Mouse (Mus musculus) lung, embryonic 15.5 days (tissue): ENCODE measurements at regions not wholly inside any gene's neighbourhood (a gene's known extent, or its start where the extent isn't known, plus 50 kb on each side); places are given as distances from the start of the nearest gene placed in this dataset.
"Not testable (repeated sequence)": the region's sequence is repeated elsewhere in the genome, so short reads cannot be mapped to it uniquely, and the experiment has no call there.

Source experiments
- ATAC-seq: fragments of 200-750 bp; cut with Nextera tagmentation; 2 replicates; pipeline ENCODE4 v1.8.0; 2017; ENCODE audit warnings: moderate number of reproducible peaks, borderline replicate concordance; ENCODE audit not compliant: low FRiP score, low TSS enrichment; ENCODE audit errors: extremely low read depth
- H3K27ac ChIP-seq: fragments of 300-500 bp; sonication (generic); 2 replicates; pipeline ENCODE4 v1.5.1; 2015; ENCODE audit warnings: moderate library complexity, mild to moderate bottlenecking, inconsistent platforms
- H3K27me3 ChIP-seq: fragments of 300-500 bp; sonication (generic); 2 replicates; pipeline ENCODE4 v1.6.1; 2015; ENCODE audit warnings: inconsistent platforms
- H3K36me3 ChIP-seq: fragments of 300-500 bp; sonication (generic); 2 replicates; pipeline ENCODE4 v1.6.1; 2015; ENCODE audit warnings: inconsistent platforms
- H3K4me1 ChIP-seq: fragments of 300-500 bp; sonication (generic); 2 replicates; pipeline ENCODE4 v1.6.1; 2015; ENCODE audit warnings: inconsistent platforms
- H3K4me2 ChIP-seq: fragments of 300-500 bp; sonication (generic); 2 replicates; pipeline ENCODE4 v1.6.1; 2015; ENCODE audit warnings: inconsistent platforms, mild to moderate bottlenecking, moderate library complexity
- H3K4me3 ChIP-seq: fragments of 300-500 bp; sonication (generic); 2 replicates; pipeline ENCODE4 v1.5.1; 2015; ENCODE audit warnings: mild to moderate bottlenecking, inconsistent platforms
- H3K9ac ChIP-seq: fragments of 300-500 bp; sonication (generic); 2 replicates; pipeline ENCODE4 v1.6.1; 2015; ENCODE audit warnings: inconsistent platforms
- H3K9me3 ChIP-seq: fragments of 300-500 bp; sonication (generic); 2 replicates; pipeline ENCODE4 v1.6.1; 2016; ENCODE audit warnings: inconsistent platforms
- WGBS: fragments of 180-500 bp; shearing (Covaris S2); methylation state at CpG from one replicate; pipeline ENCODE4 v1.1.7; 2015; 5-methylcytosine and 5-hydroxymethylcytosine counted together

- WGBS: 64% methylated on average over 5 of the region's 5 CpGs
- no peak overlapping the region for H3K4me2 ChIP-seq
- H3K27ac ChIP-seq: no peak overlapping the region
- H3K27me3 ChIP-seq: no peaks in the 10 kb centered on the region
- H3K4me1 ChIP-seq: no peaks in the 10 kb centered on the region
- ATAC-seq: no peak
- H3K9ac ChIP-seq: no peak overlapping the region
- H3K4me3 ChIP-seq: no peak overlapping the region
- no peaks in the 10 kb centered on the region for H3K9me3 ChIP-seq
- no peaks in the 10 kb centered on the region for H3K36me3 ChIP-seq
Observed at GRCm38 (mm10) chr6:101670770-101671169, 293.1 kb upstream of the Pdzrn3 start.

- Histone ChIP-seq H3K9me3 (no peaks in the 10 kb centered on the region), H3K36me3 (no peaks in the 10 kb centered on the region), H3K9ac (no peak overlapping the region), H3K4me1 (no peaks in the 10 kb centered on the region), H3K27me3 (no peaks in the 10 kb centered on the region), H3K4me3 (no peak overlapping the region), H3K27ac (no peak overlapping the region), H3K4me2 (no peak overlapping the region)
- no peak for ATAC-seq
- 50% methylated on average over 5 of the region's 5 CpGs for WGBS
Observed at GRCm38 (mm10) chr6:101669118-101669845, 291.6 kb upstream of the Pdzrn3 start.

GRCm38 (mm10) chr6:101654351-101654750, 276.7 kb upstream of the Pdzrn3 start:
- Histone ChIP-seq H3K27me3 (no peaks in the 10 kb centered on the region), H3K4me3 (no peak overlapping the region), H3K36me3 (no peaks in the 10 kb centered on the region), H3K9me3 (no peaks in the 10 kb centered on the region), H3K4me2 (no peak overlapping the region), H3K27ac (no peak overlapping the region), H3K9ac (no peak overlapping the region), H3K4me1 (no peaks in the 10 kb centered on the region)
- ATAC-seq: no peak
- 80% methylated on average over 6 of the region's 6 CpGs for WGBS

GRCm38 (mm10) chr6:101650348-101650747, 272.7 kb upstream of the Pdzrn3 start:
- WGBS: 6% methylated on average over 5 of the region's 6 CpGs
- not testable (repeated sequence) for H3K4me3 ChIP-seq, ATAC-seq

GRCm38 (mm10) chr6:101617295-101617694, 239.6 kb upstream of the Pdzrn3 start:
- no peaks in the 10 kb centered on the region for H3K36me3 ChIP-seq
- no peaks in the 10 kb centered on the region for H3K9me3 ChIP-seq
- H3K27me3 ChIP-seq: no peaks in the 10 kb centered on the region
- H3K4me1 ChIP-seq: no peaks in the 10 kb centered on the region
- no peak overlapping the region for H3K9ac ChIP-seq
- no peak for ATAC-seq
- WGBS: 74% methylated on average over 1 of the region's 1 CpGs
- H3K4me2 ChIP-seq: no peak overlapping the region
- H3K27ac ChIP-seq: no peak overlapping the region
- no peak overlapping the region for H3K4me3 ChIP-seq

More at GRCm38 (mm10) chr6:101650348-101650747, 272.7 kb upstream of the Pdzrn3 start:
- not testable (repeated sequence) for H3K27ac ChIP-seq, H3K9me3 ChIP-seq, H3K36me3 ChIP-seq, H3K27me3 ChIP-seq, H3K9ac ChIP-seq, H3K4me2 ChIP-seq, H3K4me1 ChIP-seq

GRCm38 (mm10) chr6:101616776-101617175, 239.1 kb upstream of the Pdzrn3 start:
- ATAC-seq: no peak
- H3K36me3 ChIP-seq: no peaks in the 10 kb centered on the region
- H3K4me3 ChIP-seq: no peak overlapping the region
- no peaks in the 10 kb centered on the region for H3K9me3 ChIP-seq
- no peaks in the 10 kb centered on the region for H3K4me1 ChIP-seq
- no peaks in the 10 kb centered on the region for H3K27me3 ChIP-seq
- 26% methylated on average over 3 of the region's 3 CpGs for WGBS
- no peak overlapping the region for H3K9ac ChIP-seq
- no peak overlapping the region for H3K27ac ChIP-seq
- no peak overlapping the region for H3K4me2 ChIP-seq

- no peak for ATAC-seq
- WGBS: 90% methylated on average over 4 of the region's 4 CpGs
- no peaks in the 10 kb centered on the region for H3K4me1 ChIP-seq
Observed at GRCm38 (mm10) chr6:101609015-101609414, 231.3 kb upstream of the Pdzrn3 start.

GRCm38 (mm10) chr6:101603083-101603482, 225.4 kb upstream of the Pdzrn3 start:
- H3K27me3 ChIP-seq: no peaks in the 10 kb centered on the region
- ATAC-seq: no peak
- H3K9ac ChIP-seq: no peak overlapping the region
- no peak overlapping the region for H3K4me3 ChIP-seq
- no peaks in the 10 kb centered on the region for H3K4me1 ChIP-seq
- H3K27ac ChIP-seq: no peak overlapping the region
- WGBS: 23% methylated on average over 6 of the region's 6 CpGs
- H3K4me2 ChIP-seq: no peak overlapping the region
- H3K36me3 ChIP-seq: no peaks in the 10 kb centered on the region
- no peaks in the 10 kb centered on the region for H3K9me3 ChIP-seq

More at GRCm38 (mm10) chr6:101609015-101609414, 231.3 kb upstream of the Pdzrn3 start:
- no peak overlapping the region for H3K27ac ChIP-seq
- H3K9me3 ChIP-seq: no peaks in the 10 kb centered on the region
- no peaks in the 10 kb centered on the region for H3K27me3 ChIP-seq
- H3K4me3 ChIP-seq: no peak overlapping the region
- H3K36me3 ChIP-seq: no peaks in the 10 kb centered on the region
- no peak overlapping the region for H3K4me2 ChIP-seq
- H3K9ac ChIP-seq: no peak overlapping the region

- H3K4me3 ChIP-seq: no peak overlapping the region
- H3K4me2 ChIP-seq: no peak overlapping the region
- no peak overlapping the region for H3K9ac ChIP-seq
- WGBS: 64% methylated on average over 2 of the region's 2 CpGs
- peaks cover 7% of the 10 kb centered on the region; the same call in 1 of the 2 replicates for H3K4me1 ChIP-seq
- ATAC-seq: no peak
- H3K36me3 ChIP-seq: no peaks in the 10 kb centered on the region
- no peak overlapping the region for H3K27ac ChIP-seq
- H3K9me3 ChIP-seq: no peaks in the 10 kb centered on the region
- no peaks in the 10 kb centered on the region for H3K27me3 ChIP-seq
Observed at GRCm38 (mm10) chr6:101596995-101597394, 219.3 kb upstream of the Pdzrn3 start.

- Histone ChIP-seq H3K4me3 (no peak overlapping the region), H3K9ac (no peak overlapping the region), H3K4me1 (peaks cover 7% of the 10 kb centered on the region; the same call in 1 of the 2 replicates), H3K27me3 (no peaks in the 10 kb centered on the region), H3K27ac (no peak overlapping the region; the same call in 1 of the 2 replicates), H3K36me3 (no peaks in the 10 kb centered on the region), H3K9me3 (no peaks in the 10 kb centered on the region), H3K4me2 (peak overlapping the region; percentile 22; the same call in 1 of the 2 replicates)
- peak; percentile 76; the same call in 1 of the 2 replicates for ATAC-seq
- 32% methylated on average over 12 of the region's 12 CpGs for WGBS
Observed at GRCm38 (mm10) chr6:101593782-101594641, 216.3 kb upstream of the Pdzrn3 start.

- no peak overlapping the region for H3K4me3 ChIP-seq
- no peak overlapping the region for H3K4me2 ChIP-seq
- H3K4me1 ChIP-seq: no peaks in the 10 kb centered on the region
- 73% methylated on average over 16 of the region's 16 CpGs for WGBS
- H3K36me3 ChIP-seq: no peaks in the 10 kb centered on the region
- H3K9ac ChIP-seq: no peak overlapping the region
- no peaks in the 10 kb centered on the region for H3K27me3 ChIP-seq
- no peaks in the 10 kb centered on the region for H3K9me3 ChIP-seq
- no peak overlapping the region for H3K27ac ChIP-seq
- no peak for ATAC-seq
Observed at GRCm38 (mm10) chr6:101585871-101586270, 208.2 kb upstream of the Pdzrn3 start.

GRCm38 (mm10) chr6:101580824-101581223, 203.1 kb upstream of the Pdzrn3 start:
- Histone ChIP-seq H3K27me3 (no peaks in the 10 kb centered on the region), H3K36me3 (no peaks in the 10 kb centered on the region), H3K27ac (no peak overlapping the region), H3K4me1 (no peaks in the 10 kb centered on the region), H3K9ac (no peak overlapping the region), H3K9me3 (no peaks in the 10 kb centered on the region), H3K4me2 (no peak overlapping the region), H3K4me3 (no peak overlapping the region)
- no peak for ATAC-seq
- WGBS: 50% methylated on average over 4 of the region's 4 CpGs
